Mouse (Mus musculus): ENCODE measurements around the gene Mcfd2. TPM values are rescaled to one million over a fixed set of nuclear protein-coding genes. Genes with fewer than 3 reads are reported as not detected.

Mcfd2 gene
- polyA plus RNA-seq (2012; rRNA removed; ENCODE audit: low replicate concordance) = 93.0 and 151 TPM in 2 replicates

GRCm38 (mm10) chr17:87265792-87266186 is at the start of gene Mcfd2:
Mcfd2 (minus strand) TSS chr17:87265935.

GRCm38 (mm10) chr17:87282706-87283053 is 16.9 kb upstream of the Mcfd2 start, which contains the start of gene Ttc7:
Ttc7 (plus strand) TSS chr17:87282886.

Other genes with a start within 250 kb of the Mcfd2 start
- gene Pigf, start 240.5 kb downstream of the Mcfd2 start, polyA plus RNA-seq (2012; rRNA removed; ENCODE audit: low replicate concordance) = 1.3 and 2.3 TPM in 2 replicates
- 2.3 and 2.8 TPM in 2 replicates for gene Cript, start 240.4 kb downstream of the Mcfd2 start, polyA plus RNA-seq (2012; rRNA removed; ENCODE audit: low replicate concordance)
- 1.3 and 3.3 TPM in 2 replicates for gene Socs5, start 158.3 kb downstream of the Mcfd2 start, polyA plus RNA-seq (2012; rRNA removed; ENCODE audit: low replicate concordance)
- gene Ttc7, start 17.0 kb upstream of the Mcfd2 start, polyA plus RNA-seq (2012; rRNA removed; ENCODE audit: low replicate concordance) = 82.4 and 335 TPM in 2 replicates
- gene Stpg4, start 161.8 kb upstream of the Mcfd2 start, polyA plus RNA-seq (2012; rRNA removed; ENCODE audit: low replicate concordance) = not detected in 2 replicates
- gene Calm2, start 181.0 kb upstream of the Mcfd2 start, polyA plus RNA-seq (2012; rRNA removed; ENCODE audit: low replicate concordance) = 4.8 and 5.8 TPM in 2 replicates